Mouse (Mus musculus) monocyte, adult 5-6 weeks (primary cell): ENCODE measurements around the gene Dlx6. TPM values are rescaled to one million over a fixed set of nuclear protein-coding genes. Genes with fewer than 3 reads are reported as not detected.

Experiments used
- ATAC-seq: fragments of 153-309, 156-312 bp; replicated peaks from 2 replicates; pipeline ENCODE4 v1.8.0; 2017; ENCODE audit warnings: mild to moderate bottlenecking; ENCODE audit not compliant: low TSS enrichment, insufficient number of reproducible peaks, severe bottlenecking, poor library complexity, low FRiP score
- total RNA-seq: library from RNA; stranded (forward); fragments of 200-1000, 200-491, 200-594 nt; gene quantifications from 3 replicates; pipeline ENCODE4 v1.2.3, GENCODE M21; 2017

Dlx6 gene
- total RNA-seq, 1 experiment from 2014 or later = not detected

GRCm38 (mm10) chr6:6858571-6858970, 4.6 kb upstream of the Dlx6 start:
- no peak for ATAC-seq

GRCm38 (mm10) chr6:6859111-6859949, 3.8 kb upstream of the Dlx6 start:
- ATAC-seq = no peak

- no peak for ATAC-seq
Observed at GRCm38 (mm10) chr6:6859950-6860410, 3.2 kb upstream of the Dlx6 start.

GRCm38 (mm10) chr6:6860411-6861085, 2.6 kb upstream of the Dlx6 start:
- ATAC-seq = no peak

- no peak for ATAC-seq
Observed at GRCm38 (mm10) chr6:6861086-6861797, 1.9 kb upstream of the Dlx6 start.

GRCm38 (mm10) chr6:6861798-6862428, 1.2 kb upstream of the Dlx6 start:
- ATAC-seq = no peak

- ATAC-seq = no peak
Observed at GRCm38 (mm10) chr6:6862611-6863010, 523 bp upstream of the Dlx6 start.

- no peak for ATAC-seq
Observed at GRCm38 (mm10) chr6:6863955-6864354, 821 bp downstream of the Dlx6 start.

- ATAC-seq = no peak
Observed at GRCm38 (mm10) chr6:6864441-6865440, 1.6 kb downstream of the Dlx6 start.

- ATAC-seq = no peak
Observed at GRCm38 (mm10) chr6:6867031-6867430, 3.9 kb downstream of the Dlx6 start.

- ATAC-seq = no peak
Observed at GRCm38 (mm10) chr6:6869041-6869685, 6.0 kb downstream of the Dlx6 start.

GRCm38 (mm10) chr6:6869961-6870800, 7.0 kb downstream of the Dlx6 start:
- no peak for ATAC-seq

GRCm38 (mm10) chr6:6870876-6871420, 7.8 kb downstream of the Dlx6 start:
- no peak for ATAC-seq

GRCm38 (mm10) chr6:6871692-6872091, 8.6 kb downstream of the Dlx6 start:
- no peak for ATAC-seq

GRCm38 (mm10) chr6:6872873-6873272, 9.7 kb downstream of the Dlx6 start:
- ATAC-seq = no peak

GRCm38 (mm10) chr6:6873476-6874072, 10.4 kb downstream of the Dlx6 start:
- no peak for ATAC-seq
